Mouse (Mus musculus): Measurements from ENCODE around the gene Ndufb4.
A peak's percentile ranks its signal among the peaks of the same experiment; 100 is the strongest.

Gene Ndufb4

DNA sequence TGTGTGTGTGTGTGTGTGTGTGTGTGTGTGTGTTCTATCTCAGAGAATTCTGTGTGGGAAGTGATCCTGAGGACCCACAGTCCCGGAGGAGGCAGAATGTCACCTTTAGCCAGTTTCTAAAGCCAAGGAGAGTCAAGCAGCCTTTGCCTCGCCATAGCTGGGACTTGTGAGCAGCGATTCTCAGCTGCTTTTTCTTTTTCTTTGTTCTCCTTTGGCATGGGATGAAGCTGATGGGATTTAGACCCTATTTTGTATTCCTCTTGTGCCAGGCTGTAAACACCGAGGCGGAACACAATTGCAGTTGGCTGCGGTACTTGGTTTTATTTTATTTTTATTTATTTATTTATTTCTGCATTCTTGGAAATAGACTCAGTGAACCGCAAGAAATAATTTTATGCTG lies 25.2 kb downstream of the Ndufb4 start:
- no peak for DNase-seq

DNA sequence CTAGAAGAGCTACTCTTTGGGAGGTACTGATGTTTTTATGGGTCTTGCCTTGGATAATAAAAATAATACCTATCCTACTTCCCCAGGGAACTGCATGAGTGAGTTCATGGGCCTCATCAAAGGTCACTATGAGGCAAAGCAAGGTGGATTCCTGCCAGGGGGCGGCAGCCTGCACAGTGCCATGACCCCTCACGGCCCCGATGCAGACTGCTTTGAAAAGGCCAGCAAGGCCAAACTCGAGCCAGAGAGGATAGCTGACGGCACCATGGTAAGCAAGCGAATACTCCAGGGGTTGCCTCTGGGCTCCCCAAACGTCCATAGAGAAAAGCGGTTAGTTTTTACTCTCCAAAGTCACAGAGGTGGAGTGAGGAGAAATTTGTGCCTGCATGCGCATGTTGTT lies 25.9 kb downstream of the Ndufb4 start:
- DNase-seq: peak; percentile 35

- DNase-seq: no peak
Measured at GRCm38 (mm10) chr16:37626388-37626949, 27.8 kb downstream of the Ndufb4 start.

DNA sequence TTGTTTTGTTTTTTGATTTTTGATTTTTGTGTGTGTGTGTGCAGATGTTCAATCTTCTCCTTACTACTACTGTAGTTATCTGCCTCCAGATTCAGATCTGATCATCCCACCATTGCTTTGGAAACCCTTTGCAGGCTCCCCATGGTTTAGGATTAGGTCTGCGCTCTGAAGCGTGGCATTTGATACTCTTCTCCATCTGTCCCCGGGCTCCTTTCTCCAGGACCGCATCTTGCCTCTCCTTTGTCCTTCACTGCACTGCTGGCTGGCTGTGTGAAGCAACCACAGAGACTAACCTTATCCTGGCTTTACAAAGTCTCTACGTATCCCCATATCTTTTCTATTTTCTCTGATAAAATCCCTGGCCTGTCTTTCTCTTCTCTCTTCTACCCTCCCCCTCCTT lies 31.3 kb downstream of the Ndufb4 start:
- DNase-seq: no peak

GRCm38 (mm10) chr16:37622403-37622802 lies 31.9 kb downstream of the Ndufb4 start:
- DNase-seq: no peak

DNA sequence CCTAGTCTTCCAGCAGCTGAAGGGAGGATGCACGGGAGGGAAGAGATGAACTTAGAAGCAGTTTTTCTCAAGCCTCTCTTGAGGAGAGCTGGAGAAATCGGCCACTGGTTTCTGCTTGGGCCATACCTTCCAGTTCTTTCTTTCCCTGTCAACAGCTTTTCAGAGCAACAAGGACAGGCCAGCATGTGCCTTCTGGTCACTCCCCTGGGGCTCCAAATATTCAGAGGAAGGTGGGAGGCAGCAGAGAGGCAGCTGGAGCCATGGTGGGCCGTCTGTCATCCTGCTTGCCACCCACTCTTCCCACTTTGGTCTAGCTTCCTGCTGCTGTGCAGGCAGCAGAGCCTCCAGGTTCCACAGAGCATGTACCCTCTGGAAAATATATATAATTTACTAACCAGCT lies 36.6 kb downstream of the Ndufb4 start:
- no peak for DNase-seq

GRCm38 (mm10) chr16:37616104-37616503 lies 38.1 kb downstream of the Ndufb4 start:
- no peak for DNase-seq

- no peak for DNase-seq
Measured at GRCm38 (mm10) chr16:37615429-37615828, 38.8 kb downstream of the Ndufb4 start.

DNA sequence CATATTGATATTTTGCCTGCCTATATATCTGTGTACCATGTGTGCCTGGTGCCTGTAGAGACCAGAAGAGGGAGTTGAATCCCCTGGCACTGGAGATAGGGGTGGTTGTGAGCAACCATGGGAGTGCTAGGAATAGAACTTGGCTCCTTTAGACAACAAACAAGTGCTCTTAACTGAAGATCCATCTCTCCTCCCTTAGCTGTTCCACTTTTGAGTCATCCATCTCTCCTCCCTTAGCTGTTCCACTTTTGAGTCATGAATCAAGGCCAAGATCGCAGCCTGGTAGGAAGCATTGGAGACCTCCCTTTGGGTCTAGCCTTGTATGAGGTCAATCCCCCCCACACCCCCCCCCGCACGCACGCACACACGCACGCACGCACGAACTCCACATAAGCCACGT lies 39.7 kb downstream of the Ndufb4 start:
- DNase-seq: no peak

DNA sequence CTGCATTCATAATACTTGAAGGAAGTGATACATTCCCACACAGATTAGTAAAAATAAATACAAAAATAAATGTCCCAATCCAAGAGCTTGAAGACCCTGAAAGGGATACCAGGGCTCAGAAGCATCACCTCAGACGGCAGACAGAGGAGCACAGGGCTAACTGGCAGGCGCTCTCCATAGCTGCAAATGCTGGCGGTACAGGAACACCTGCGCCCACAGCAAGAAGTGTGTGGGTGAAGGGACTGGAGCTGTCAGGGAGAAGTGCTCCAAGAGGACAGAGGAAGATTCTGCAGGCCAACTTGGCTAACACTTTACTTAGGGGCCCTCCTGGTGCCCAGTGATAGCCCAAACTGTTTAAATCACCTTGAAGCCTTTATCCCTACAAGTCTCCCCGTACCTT lies 42.2 kb downstream of the Ndufb4 start:
- no peak for DNase-seq

DNA sequence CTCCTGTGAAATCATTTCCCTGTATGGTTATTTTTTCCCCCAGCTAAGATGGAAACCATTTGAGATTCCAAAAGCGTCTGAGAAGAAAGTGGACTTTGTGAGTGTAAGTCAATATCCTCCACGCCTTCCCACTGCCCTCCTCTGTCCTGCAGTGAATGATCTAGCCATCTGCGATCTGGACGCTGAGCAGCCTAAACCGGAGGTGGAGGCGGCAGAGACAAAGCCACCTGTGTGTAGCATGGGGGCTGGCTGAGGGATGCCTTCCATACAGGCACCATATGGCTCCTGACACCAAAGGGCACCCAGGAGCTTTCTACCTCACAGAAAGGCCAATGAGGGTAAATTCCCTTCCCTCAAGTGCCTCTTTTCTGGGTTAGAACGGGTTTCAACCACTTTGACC lies 43.2 kb downstream of the Ndufb4 start:
- DNase-seq: no peak

DNA sequence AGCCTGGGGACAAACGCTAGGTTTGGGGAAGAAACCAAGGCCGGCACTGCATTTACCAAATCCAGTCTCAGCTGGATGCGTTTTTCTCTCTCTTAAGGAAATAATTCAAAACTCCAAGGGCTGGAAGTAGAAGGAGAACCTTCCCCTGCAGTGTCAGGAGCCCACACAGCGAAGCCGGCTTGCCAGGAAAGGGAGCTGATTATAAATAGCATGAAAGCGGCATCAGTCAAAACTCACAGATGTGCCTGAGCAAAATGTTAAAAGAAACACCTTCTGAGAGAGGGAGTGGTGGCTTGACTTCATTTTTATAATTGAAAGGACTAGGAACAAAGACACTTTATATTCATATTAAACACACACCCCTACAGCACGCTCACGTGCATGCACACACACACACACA lies 43.9 kb downstream of the Ndufb4 start:
- no peak for DNase-seq

- no peak for DNase-seq
Measured at GRCm38 (mm10) chr16:37604243-37604642, 50.0 kb downstream of the Ndufb4 start.

DNA sequence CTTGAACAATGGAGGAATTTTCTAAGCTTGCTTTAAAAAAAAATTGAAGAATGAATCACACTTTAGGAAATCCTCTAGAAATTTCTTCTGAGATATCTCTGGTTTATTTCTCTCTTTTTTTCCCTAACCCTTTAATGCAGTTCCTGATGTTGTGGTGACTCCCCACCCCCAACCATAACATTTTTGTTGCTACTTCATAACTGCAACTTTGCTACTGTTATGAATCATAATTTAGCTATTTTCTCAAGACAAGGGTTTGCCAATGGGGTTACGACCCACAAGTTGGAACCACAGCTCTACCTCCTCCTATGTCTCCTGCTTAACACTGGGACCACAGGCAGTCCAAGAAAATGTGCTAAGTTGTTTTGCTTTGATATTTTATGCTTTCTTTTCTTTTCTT lies 50.8 kb downstream of the Ndufb4 start:
- no peak for DNase-seq

DNA sequence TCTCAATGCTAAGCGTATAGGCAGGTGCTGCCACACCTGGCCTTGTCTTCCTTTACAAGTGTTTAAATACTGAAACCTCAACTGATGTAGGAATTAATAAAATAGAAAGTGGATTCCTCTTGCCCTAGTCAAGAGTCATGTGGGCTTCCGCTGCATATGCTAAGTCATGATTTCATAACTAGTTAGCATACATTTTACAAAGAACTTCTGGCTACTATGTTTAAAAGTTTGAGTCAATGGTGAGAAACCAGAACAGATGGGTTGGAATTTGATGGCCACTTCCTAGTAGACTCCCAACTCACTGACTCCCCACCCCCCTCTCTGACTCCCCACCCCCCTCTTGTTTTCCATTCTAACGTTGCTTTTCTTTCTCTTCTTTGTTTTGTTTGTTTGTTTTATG lies 54.9 kb downstream of the Ndufb4 start:
- DNase-seq: no peak

GRCm38 (mm10) chr16:37598463-37598862 lies 55.8 kb downstream of the Ndufb4 start:
- DNase-seq: no peak

DNA sequence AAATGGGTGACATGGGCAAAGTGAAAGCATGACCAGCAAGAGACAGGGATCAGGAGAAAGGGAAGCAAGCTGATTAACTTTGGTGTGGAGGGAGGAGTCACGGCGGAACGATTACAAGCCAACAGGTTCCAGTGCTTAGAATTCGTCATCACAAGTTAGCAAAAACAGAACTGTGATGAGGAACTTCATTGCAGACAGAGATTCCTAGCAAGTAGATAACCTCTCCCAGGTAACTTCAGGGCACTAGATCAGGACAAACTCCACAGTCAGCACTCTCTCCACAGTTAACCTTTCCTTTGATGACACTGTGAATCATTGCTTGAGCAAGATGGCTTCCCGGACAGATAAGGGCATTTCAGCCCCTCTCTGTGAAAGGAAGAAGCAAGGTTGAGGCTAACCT lies 56.8 kb downstream of the Ndufb4 start:
- no peak for DNase-seq

Data from kidney, adult 18-20 months (tissue).